In the genomic region with DNA sequence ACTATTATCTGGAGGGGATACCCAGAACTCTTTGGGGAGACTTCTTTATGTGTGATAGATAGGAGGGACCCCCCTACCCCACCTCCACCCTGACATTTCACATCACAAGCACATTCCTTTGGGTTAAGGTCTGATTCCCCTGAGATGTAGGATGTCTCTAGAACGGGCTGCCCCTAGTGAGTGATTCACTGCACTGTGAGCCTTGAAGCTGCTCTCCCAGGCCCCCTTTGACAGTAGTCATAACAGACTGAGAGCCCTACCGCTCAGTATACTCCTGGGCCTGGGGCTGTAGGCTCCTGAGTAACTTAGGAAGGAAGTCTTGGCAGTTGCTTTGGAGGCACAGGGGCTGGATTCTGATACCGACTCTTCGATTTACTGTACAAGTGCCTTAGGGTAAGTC, we compare ENCODE assay signal across 8 mouse cellular contexts. TPM values are rescaled to one million over a fixed set of nuclear protein-coding genes. Genes with fewer than 3 reads are reported as not detected.
DNase-seq lines count a peak whose midpoint lies in the region; ATAC-seq lines count a peak whose summit lies in the region.

No protein-coding gene starts in this region.

- peaks cover 57% of the 10 kb centered on the region for H3K4me1 ChIP-seq in heart, embryonic 12.5 days (replicated peaks)
- H3K4me1 ChIP-seq in hindbrain, embryonic 11.5 days (replicated peaks; ENCODE audit: control insufficient read depth, insufficient read depth, low read length): 0 out of 2 replicates have a peak, but pooled peaks cover 2% of the 10 kb centered on the region
- peaks cover 40% of the 10 kb centered on the region for H3K4me1 ChIP-seq in midbrain, embryonic 10.5 days

- 53% methylated on average over 4 of the region's 4 CpGs for WGBS in heart, embryonic 12.5 days
- 62% methylated on average over 4 of the region's 4 CpGs for WGBS in hindbrain, embryonic 11.5 days
- WGBS in midbrain, embryonic 10.5 days: 69% methylated on average over 4 of the region's 4 CpGs

- peaks cover 12% of the 10 kb centered on the region for H3K27me3 ChIP-seq in heart, embryonic 12.5 days (replicated peaks)
- H3K27me3 ChIP-seq in hindbrain, embryonic 11.5 days (ENCODE audit: control insufficient read depth, insufficient read depth, low read length): peaks cover 2% of the 10 kb centered on the region; the same call in 1 of the 2 replicates
- peaks cover 52% of the 10 kb centered on the region for H3K27me3 ChIP-seq in midbrain, embryonic 10.5 days (ENCODE audit: low read depth, poor library complexity, severe bottlenecking)

- H3K4me3 ChIP-seq in heart, embryonic 12.5 days: peak overlapping the region; percentile 59
- H3K4me3 ChIP-seq in hindbrain, embryonic 11.5 days (ENCODE audit: low read depth, low read length): peak overlapping the region; percentile 43; the same call in 1 of the 2 replicates
- peak overlapping the region; percentile 59 for H3K4me3 ChIP-seq in midbrain, embryonic 10.5 days

- no peak for ATAC-seq in heart, embryonic 12.5 days (ENCODE audit: insufficient number of reproducible peaks, low FRiP score)
- ATAC-seq in hindbrain, embryonic 11.5 days (ENCODE audit: low FRiP score): no peak

- H3K9ac ChIP-seq in heart, embryonic 12.5 days: peak overlapping the region; percentile 46
- no peak overlapping the region for H3K9ac ChIP-seq in hindbrain, embryonic 11.5 days (ENCODE audit: low read depth, low read length)

- no peaks in the 10 kb centered on the region for H3K9me3 ChIP-seq in heart, embryonic 12.5 days (replicated peaks)
- no peaks in the 10 kb centered on the region for H3K9me3 ChIP-seq in hindbrain, embryonic 11.5 days (ENCODE audit: control insufficient read depth, low read length)
- H3K9me3 ChIP-seq in midbrain, embryonic 10.5 days (replicated peaks): no peaks in the 10 kb centered on the region

- no peak overlapping the region for H3K27ac ChIP-seq in heart, embryonic 12.5 days (ENCODE audit: poor library complexity, severe bottlenecking)
- no peak overlapping the region for H3K27ac ChIP-seq in hindbrain, embryonic 11.5 days (ENCODE audit: low read depth, low read length)
- H3K27ac ChIP-seq in midbrain, embryonic 10.5 days (replicated peaks): no peak overlapping the region

- H3K36me3 ChIP-seq in heart, embryonic 12.5 days: no peaks in the 10 kb centered on the region
- no peaks in the 10 kb centered on the region for H3K36me3 ChIP-seq in hindbrain, embryonic 11.5 days (ENCODE audit: control insufficient read depth, insufficient read depth, low read length)
- H3K36me3 ChIP-seq in midbrain, embryonic 10.5 days: no peaks in the 10 kb centered on the region

- intact Hi-C loops in heart, postnatal 36 days (cut with DNase I): loop anchor here (2.0 kb wide), 1 partner anchor 52 kb away; no protein-coding TSS in a partner anchor

- peak overlapping the region; percentile 93 for H3K4me2 ChIP-seq in heart, embryonic 12.5 days
- no peak overlapping the region for H3K4me2 ChIP-seq in hindbrain, embryonic 11.5 days (replicated peaks; ENCODE audit: low read depth, low read length)

- no peak for DNase-seq in heart, postnatal 36 days
- DNase-seq in NIH3T3 (ENCODE audit: low read depth): peak; percentile 16
- DNase-seq in hindbrain, embryonic 11.5 days (ENCODE audit: low spot score): no peak
- no peak for DNase-seq in midbrain, embryonic 10.5 days (ENCODE audit: low spot score)
- no peak for DNase-seq in adrenal gland, postnatal 10 days
- no peak for DNase-seq in cerebellum, postnatal 10 days
- no peak for DNase-seq in cerebellum, adult 18-20 months

RNA-seq across cellular contexts. Expression of a gene that starts 1.2 kb away (rescaled TPM):
- 7.5 TPM in 2 replicates for polyA plus RNA-seq in heart, embryonic 12.5 days (2016; fragmentation: Nextera tagmentation; extraction: Ambion mirVana)
- total RNA-seq in heart, postnatal 36 days (2021): 10 to 100 TPM; 14.6 to 15.8 TPM
- polyA plus RNA-seq in hindbrain, embryonic 11.5 days (2014; fragmentation: Nextera tagmentation; extraction: Ambion mirVana): 3.1 and 3.3 TPM in 2 replicates
- polyA plus RNA-seq in midbrain, embryonic 10.5 days (2016; fragmentation: Nextera tagmentation; extraction: Ambion mirVana): 5.2 and 5.7 TPM in 2 replicates
- 10 to 100 TPM; 15.2 to 17.3 TPM for total RNA-seq in adrenal gland, postnatal 10 days (2021)

RNA-seq across cellular contexts. Expression of a gene that starts 50.1 kb away (rescaled TPM):
- not detected in 2 replicates for polyA plus RNA-seq in heart, embryonic 12.5 days (2016; fragmentation: Nextera tagmentation; extraction: Ambion mirVana)
- total RNA-seq in heart, postnatal 36 days (2021): under 1 TPM in 1 of 2 experiments, not detected in 1; 0.25 TPM
- polyA plus RNA-seq in hindbrain, embryonic 11.5 days (2014; fragmentation: Nextera tagmentation; extraction: Ambion mirVana): not detected in 2 replicates
- not detected in 2 replicates for polyA plus RNA-seq in midbrain, embryonic 10.5 days (2016; fragmentation: Nextera tagmentation; extraction: Ambion mirVana)
- total RNA-seq in adrenal gland, postnatal 10 days (2021): under 1 TPM in 1 of 2 experiments, not detected in 1; 0.09 TPM
